Mouse (Mus musculus): ENCODE data around the gene Tle3. TPM values are rescaled to one million over a fixed set of nuclear protein-coding genes. Genes with fewer than 3 reads are reported as not detected.

Tle3 gene
- total RNA-seq (2021): 10 to 100 TPM; 16.8 to 16.9 TPM

DNA sequence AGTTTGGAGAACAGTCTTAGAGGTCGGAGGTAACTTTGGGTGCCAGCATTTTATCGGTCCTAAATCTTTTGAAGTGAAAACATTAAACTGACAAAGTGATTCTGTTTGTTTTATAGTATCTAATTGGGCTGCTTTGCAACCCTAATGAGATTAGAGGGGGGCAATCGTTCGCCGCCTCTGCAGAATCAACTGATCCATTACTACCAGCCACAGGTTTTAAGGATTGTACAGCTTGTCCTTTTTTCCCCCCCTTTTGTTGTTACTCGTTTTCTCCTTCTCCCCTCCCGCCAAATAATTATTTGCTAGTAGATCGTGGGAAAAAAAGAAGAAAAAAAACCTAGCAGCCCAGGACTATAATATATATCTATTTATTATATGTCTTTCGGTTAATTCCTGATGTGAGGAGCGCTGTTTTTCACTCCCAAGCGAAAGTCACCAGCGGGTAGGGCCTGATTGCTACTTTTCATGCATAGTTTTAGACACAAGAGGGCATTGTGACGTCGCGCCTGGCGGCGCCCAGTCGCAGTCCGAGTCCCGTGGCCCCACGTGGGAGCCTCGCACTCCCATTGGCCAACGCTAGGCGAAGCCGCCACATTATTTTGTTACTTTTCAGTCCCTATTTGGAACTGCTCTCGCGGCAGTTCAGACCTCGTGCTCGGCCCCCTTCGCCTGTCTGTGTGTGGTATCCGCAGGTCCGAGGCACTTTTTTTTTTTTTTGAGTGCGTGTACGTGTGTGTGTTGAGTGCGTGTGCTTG is at the start of gene Tle3:
Gene Tle3, plus strand, starts transcription at position 612 of the 755 bp plus-strand sequence.
- DNase-seq: peak; percentile 94 to 97
- intact Hi-C loops (cut with DNase I): loop anchor here (2.0 to 5.0 kb wide), 4 partner anchors 157 to 340 kb away; no protein-coding TSS in a partner anchor

- no peak for DNase-seq
- intact Hi-C loops (cut with DNase I): no loop called here
These were observed 48.9 kb upstream of the Tle3 start for GRCm38 (mm10) chr9:61323221-61323620.

- intact Hi-C loops (cut with DNase I): no loop called here
These were observed 48.3 kb upstream of the Tle3 start for GRCm38 (mm10) chr9:61323879-61324278.

DNA sequence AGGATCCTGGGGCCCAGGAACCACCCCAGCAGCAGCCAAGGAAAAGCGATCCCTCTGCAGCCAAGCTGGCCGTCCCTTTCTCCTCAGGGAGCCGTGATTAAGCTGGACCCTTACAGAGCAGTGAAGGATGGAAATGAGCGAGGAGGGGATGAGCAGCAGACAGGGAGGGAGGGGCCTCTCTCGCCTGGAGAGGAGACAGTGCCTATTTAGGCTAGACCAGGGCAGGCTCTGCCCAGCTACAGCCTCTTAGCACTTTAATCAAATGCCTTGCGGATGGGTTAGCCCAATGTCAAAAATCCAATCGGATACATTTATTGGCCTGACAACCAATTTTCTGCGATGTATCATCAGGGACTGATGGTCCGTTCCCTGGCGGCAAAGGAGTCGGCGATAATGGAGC is 47.8 kb upstream of the Tle3 start:
- DNase-seq: no peak
- intact Hi-C loops (cut with DNase I): no loop called here

More at GRCm38 (mm10) chr9:61323879-61324278, 48.3 kb upstream of the Tle3 start:
- DNase-seq: no peak

DNA sequence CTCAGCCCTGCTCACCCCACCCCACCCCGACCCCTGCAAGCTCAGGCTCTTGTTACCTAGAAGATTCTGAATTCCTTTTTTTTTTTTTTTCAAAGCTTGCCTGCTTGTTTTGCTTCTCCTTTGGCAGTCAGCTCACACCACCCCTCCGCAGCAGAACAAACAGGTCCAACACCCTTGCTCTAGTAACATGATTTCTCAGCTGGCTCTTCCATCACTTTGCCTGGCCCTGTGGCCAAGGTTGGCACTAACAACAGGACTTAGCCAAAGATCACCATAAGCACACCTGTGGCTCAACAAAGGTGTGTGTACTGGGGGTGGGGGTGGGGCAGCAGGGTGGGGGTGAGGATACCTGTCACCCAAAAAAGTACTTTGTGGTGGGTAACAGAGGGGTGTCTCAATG is 47.2 kb upstream of the Tle3 start:
- DNase-seq: no peak
- intact Hi-C loops (cut with DNase I): no loop called here

- DNase-seq: no peak
- intact Hi-C loops (cut with DNase I): no loop called here
These were observed 46.2 kb upstream of the Tle3 start for GRCm38 (mm10) chr9:61325931-61326351.

GRCm38 (mm10) chr9:61326922-61327321 is 45.2 kb upstream of the Tle3 start:
- intact Hi-C loops (cut with DNase I): no loop called here
- no peak for DNase-seq

- no peak for DNase-seq
- intact Hi-C loops (cut with DNase I): no loop called here
These were observed 44.0 kb upstream of the Tle3 start for GRCm38 (mm10) chr9:61328173-61328572.

- intact Hi-C loops (cut with DNase I): no loop called here
- no peak for DNase-seq
These were observed 41.4 kb upstream of the Tle3 start for GRCm38 (mm10) chr9:61330747-61331146.

GRCm38 (mm10) chr9:61332226-61332936 is 39.8 kb upstream of the Tle3 start:
- DNase-seq: no peak
- intact Hi-C loops (cut with DNase I): no loop called here

GRCm38 (mm10) chr9:61336179-61336578 is 36.0 kb upstream of the Tle3 start:
- DNase-seq: no peak
- intact Hi-C loops (cut with DNase I): no loop called here

- intact Hi-C loops (cut with DNase I): no loop called here
- peak; percentile 77 to 80 for DNase-seq
These were observed 35.3 kb upstream of the Tle3 start for GRCm38 (mm10) chr9:61336591-61337587.

- no peak for DNase-seq
- intact Hi-C loops (cut with DNase I): no loop called here
These were observed 34.5 kb upstream of the Tle3 start for GRCm38 (mm10) chr9:61337665-61338064.

- no peak for DNase-seq
- intact Hi-C loops (cut with DNase I): no loop called here
These were observed 32.9 kb upstream of the Tle3 start for GRCm38 (mm10) chr9:61339311-61339710.

DNA sequence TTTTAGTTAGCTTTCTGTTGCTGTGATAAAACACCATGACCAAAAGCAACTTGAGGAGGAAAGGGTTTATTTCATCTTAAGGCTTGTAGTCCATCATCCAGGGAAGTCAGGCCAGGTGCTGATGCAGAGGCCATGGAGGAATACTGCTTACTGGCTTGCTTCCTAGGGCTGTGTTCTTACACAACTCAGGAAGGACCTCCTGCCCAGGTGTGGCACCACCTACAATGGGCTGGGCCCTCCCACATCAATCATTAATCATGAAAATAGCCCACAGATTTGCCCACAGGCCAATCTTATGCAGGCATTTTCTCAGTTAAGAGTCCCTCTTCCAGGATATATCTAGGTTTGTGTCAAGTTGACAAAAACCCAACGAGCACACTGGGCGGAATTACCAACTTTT is 31.8 kb upstream of the Tle3 start:
- no peak for DNase-seq
- intact Hi-C loops (cut with DNase I): no loop called here

- DNase-seq: no peak
- intact Hi-C loops (cut with DNase I): no loop called here
These were observed 29.9 kb upstream of the Tle3 start for GRCm38 (mm10) chr9:61342297-61342696.

DNA sequence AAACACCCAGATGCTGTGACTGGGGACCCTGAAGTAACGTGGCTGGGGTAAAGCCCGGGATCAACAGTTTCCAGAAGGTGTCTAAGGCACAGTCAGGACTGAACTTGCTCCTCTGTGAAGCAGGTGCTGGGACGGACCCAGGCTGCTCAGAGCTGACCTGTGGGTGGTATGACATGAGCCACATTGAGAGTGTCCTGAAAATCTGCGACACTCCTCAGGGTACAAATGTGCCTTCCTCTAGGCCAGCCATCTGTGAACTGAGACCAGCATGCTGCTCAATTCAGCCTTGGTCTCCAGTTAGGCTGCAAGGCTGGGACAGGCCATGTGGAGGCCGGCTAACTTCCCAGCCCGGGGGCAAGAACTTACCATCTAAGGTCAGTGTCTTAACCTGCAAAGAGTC is 27.5 kb upstream of the Tle3 start:
- intact Hi-C loops (cut with DNase I): loop anchor here (5.0 kb wide), 1 partner anchor 312 kb away; no protein-coding TSS in a partner anchor
- DNase-seq: no peak

GRCm38 (mm10) chr9:61347011-61347410 is 25.2 kb upstream of the Tle3 start:
- DNase-seq: no peak
- intact Hi-C loops (cut with DNase I): loop anchor here (2.0 to 5.0 kb wide), 2 partner anchors 26 to 315 kb away; no protein-coding TSS in a partner anchor

DNA sequence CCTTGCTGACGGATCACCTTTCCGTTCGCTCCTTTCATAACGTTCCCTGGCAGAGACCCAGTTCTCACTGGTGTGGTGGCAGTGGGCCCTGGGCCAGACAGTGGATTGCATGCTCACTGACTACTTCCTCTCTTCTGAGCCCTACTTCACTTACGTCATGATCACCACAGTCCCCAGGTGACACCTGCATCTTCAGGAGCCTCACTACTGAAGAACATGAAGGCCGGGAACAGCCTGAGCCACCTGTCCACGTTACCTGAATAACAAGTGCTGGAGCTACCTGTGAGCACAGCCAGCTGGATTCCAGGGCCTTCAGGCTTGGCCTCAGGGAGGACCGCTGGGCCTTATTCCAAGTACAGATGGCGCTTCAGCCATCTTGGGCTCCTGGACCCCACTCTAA is 24.1 kb upstream of the Tle3 start:
- intact Hi-C loops (cut with DNase I): loop anchor here (5.0 kb wide), 1 partner anchor 316 kb away; no protein-coding TSS in a partner anchor
- no peak for DNase-seq

- intact Hi-C loops (cut with DNase I): loop anchor here (5.0 kb wide), 1 partner anchor 316 kb away; no protein-coding TSS in a partner anchor
- DNase-seq: no peak
These were observed 23.6 kb upstream of the Tle3 start for GRCm38 (mm10) chr9:61348616-61349015.

All from heart, postnatal 36 days (tissue).